Mouse (Mus musculus) layer of hippocampus, adult 11-12 months (tissue): Measurements from ENCODE around the gene Map4k4.

ENCODE experiments used
- DNase-seq: peaks from one replicate; pipeline ENCODE4 v3.0.0; 2022; ENCODE audit warnings: low spot score

The Map4k4 gene

DNA sequence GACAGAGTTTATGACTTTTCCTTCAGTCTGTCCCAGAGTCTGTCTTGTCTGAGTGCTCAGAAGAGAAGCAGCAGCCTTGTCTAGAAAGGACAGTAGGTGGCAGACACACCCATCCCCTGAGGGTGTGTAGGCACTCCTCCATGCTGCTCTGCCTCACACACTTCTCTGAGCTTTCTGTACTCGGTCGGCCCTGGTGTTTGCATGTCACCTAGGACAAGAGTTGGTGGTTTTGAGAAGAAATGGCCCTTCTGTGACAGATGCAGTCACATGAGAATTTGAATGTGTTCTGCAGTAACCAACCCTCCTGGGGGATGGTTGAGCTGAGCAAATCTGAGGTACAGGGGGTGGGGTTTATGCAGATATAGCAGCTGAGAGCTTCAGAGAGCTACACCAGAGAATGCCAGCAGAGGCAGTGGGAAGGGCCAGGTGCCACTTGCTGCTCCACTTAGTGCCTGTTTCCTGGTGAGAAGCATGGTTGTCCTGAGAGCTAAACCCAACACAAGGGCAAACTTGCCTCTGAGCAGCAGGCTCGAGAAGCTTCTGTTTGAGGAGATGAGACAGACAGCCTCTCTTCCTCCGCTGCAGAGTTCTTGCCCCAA lies 101.5 kb downstream of the Map4k4 start:
- no peak for DNase-seq

DNA sequence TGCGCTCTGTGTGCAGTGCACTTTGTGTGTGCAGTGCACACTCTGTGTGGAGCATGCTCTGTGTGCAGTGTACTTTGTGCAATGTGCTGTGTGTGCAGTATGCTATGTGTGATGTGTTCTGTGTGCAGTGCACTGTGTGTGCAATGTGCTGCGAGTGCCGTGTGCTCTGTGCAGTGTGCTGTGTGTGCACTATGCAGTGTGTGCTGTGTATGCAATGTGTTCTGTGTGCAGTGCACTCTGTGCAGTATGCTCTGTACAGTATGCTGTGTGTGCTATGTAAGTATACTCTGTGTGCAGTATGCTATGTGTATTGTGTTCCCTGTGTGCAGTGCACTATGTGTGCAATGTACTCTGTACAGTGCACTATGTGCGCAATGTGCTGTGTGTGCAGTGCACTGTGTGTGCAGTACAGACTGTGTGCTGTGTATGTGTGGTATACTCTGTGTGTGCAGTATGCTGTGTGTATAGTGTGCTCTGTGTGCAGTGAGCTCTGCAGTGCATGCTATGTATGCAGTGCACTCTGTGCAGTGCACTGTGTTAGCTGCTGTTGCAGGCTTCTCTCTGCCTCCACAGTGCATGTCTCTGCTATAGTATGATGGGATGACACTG lies 105.4 kb downstream of the Map4k4 start:
- DNase-seq, result no peak

GRCm38 (mm10) chr1:40007962-40008471 lies 107.3 kb downstream of the Map4k4 start:
- no peak for DNase-seq

DNA sequence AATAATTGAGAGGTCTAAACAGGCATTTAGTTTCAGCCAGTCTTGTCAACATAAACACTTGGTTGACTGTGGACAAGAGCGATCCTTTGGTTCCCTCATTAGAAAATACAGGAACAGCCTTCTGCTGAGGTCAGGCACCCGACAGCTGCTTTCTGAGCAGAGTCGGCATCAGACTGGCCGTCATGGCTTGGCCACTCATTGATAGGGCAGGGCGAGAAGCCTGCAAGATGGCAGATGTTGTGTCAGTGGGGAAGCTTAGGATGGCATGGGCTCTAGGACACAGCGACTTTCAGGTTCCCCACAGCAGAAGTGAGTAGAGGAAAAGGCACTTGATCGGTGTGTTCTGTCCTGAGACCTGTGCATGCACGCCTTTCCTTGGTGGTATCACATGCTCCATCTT lies 112.0 kb downstream of the Map4k4 start:
- DNase-seq, result no peak

DNA sequence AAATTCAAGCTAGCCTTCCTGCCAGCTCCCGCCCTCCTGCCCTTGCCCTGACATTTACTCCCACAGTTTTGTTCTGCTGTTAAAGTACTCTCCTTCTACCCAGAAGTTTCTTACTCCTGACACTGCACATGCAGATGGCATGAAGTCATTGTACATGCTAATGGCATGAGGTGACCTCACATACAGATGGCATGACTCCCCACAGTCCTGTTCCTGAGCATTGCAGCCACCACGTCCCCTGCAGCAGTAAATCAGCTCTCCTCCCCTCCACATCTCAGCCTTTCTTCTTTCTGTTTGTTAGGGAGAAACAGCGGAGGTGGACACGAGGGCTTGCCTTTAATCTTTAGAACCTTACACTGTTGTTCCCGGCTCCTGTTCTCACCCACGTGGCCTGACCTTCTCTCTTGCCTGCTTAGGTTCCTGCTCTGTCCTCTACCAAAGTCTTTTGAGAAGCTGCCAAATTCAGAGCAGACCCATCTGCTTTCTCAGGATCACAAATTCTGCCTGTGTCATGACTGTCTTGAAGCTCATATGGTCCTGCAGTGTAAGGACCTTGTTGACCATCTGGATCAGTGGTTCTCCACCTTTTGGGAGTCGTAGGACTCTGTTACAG lies 114.5 kb downstream of the Map4k4 start:
- DNase-seq, result no peak

GRCm38 (mm10) chr1:40021617-40022016 lies 120.9 kb downstream of the Map4k4 start:
- no peak for DNase-seq

- DNase-seq, result no peak
Measured at GRCm38 (mm10) chr1:40022472-40023135, 121.9 kb downstream of the Map4k4 start.

DNA sequence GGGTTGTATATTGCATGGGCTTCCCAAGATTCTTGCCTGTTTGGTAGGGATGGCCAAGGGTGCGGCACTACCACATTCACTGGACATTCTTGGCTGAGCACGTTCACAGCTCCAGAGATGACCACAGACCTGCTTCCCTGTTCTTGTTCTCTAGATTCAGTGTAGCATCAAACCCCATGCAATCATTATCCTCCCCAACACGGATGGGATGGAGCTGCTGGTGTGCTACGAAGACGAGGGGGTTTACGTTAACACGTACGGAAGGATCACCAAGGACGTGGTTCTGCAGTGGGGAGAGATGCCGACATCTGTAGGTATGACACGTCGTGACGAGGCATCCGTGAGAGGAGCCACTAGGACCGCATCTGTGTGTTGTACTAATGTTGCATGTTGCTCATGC lies 122.5 kb downstream of the Map4k4 start:
- no peak for DNase-seq

DNA sequence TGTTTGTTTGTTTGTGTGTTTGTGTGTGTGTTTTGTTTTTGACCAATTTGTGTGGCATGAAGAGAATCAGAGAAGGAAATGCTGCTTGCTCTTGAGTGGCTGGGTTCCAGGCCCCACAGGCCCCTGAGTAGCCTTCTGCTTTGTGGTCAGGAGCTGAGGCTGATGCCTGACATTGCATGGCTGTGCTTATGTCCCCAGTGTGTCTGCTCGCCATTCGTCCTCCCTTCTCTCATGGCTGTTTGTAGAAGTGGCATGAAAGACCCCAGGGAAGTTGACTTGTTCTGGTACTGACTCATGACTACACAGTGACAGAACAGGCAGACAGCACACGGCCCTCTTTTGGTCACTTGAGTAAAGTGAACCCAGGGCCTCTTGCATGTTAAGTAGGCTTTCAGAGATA lies 123.0 kb downstream of the Map4k4 start:
- no peak for DNase-seq

DNA sequence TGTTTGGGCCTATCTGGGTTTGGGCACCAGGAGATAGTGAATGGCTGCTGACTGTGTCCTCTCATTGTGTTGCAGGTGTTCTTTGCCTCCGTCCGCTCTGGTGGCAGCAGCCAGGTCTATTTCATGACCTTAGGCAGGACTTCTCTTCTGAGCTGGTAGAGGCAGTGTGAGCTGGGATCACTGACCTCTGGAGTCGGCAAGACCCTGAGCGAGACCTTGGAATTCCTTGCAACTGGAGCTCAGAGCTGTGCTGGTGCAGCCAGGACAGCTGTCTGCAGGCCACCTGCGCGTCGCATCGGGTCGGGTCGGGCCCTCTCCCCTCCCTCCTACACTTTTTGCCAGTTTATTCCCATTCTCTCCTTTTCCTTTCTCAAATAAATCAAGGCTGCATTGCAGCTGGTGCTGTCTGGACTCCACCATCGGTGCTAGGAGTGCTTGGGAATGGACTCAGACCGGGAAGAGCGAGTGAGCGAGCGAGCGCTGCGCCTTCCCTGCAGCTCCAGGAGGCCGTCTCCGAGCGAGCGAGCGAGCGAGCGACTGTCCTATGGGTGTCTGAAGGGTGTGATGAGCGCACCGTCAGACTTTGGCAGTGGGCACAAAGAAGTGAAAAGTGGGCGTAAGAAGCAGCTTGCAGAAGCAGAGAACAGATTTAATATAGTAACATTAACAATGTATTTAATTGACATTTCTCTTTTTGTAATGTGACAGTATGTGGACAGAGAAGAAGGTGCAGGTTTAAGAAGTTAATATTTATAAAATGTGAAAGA lies 124.0 kb downstream of the Map4k4 start:
- DNase-seq, result no peak

GRCm38 (mm10) chr1:40025416-40025815 lies 124.7 kb downstream of the Map4k4 start:
- DNase-seq, result no peak

DNA sequence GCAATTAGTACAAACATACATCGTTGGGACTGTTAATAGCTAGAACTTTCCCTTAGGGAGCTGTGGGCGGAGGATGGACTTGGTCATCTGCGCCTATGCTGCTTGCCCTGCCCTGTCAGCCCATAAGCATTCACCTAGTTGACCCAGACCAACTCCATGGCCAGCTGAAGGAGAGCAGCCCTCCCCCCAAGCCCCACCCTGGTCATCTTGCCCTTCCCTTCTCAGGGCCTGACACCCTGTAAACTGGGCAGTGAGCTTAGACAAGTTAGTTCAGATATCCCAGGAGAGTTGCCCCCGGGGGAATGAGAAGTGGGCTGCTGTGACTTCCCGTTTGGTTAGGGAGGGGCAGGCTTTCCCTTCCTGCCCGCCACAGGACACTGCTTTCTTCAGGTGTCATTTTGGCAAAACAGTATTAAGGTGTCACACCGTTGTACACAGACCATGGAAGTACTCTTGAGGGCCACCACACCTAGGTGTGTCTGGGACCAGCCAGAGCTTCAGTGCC lies 126.5 kb downstream of the Map4k4 start:
- no peak for DNase-seq

GRCm38 (mm10) chr1:40028207-40028998 lies 127.7 kb downstream of the Map4k4 start:
- DNase-seq, result no peak

GRCm38 (mm10) chr1:40029597-40029996 lies 128.9 kb downstream of the Map4k4 start:
- no peak for DNase-seq

DNA sequence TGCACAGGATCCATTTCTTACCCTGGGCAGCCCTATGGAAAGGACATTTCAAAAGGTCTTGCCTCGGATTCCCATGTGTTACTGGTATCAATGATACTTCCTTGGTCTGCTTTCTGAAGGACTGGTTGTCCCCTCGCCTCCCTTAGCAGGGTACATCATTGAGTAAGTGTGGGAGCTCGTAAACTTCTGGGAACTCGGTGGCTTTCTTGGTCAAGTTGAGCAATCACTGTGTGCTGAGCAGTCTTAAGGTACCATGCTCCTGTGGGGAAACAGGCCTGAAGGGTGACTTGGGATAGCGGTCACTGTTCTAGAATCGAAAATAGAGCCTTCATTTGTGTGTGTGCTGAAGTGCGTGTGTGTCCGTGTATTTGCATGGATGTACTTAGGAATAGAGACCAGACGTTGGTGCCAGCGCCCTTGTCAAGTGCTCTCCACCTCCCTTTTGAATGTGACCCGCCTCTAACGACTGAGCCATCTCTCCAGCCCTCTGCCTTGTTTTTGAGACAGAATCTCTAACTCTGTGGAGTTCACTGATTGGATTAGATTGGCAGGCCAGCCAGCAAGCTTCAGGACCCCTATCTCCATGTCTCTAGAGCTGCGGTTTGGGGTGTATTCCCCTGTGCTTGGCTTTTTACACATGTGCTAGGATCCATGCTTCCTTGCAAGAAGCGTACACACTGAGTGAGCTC lies 129.7 kb downstream of the Map4k4 start:
- DNase-seq, result no peak

DNA sequence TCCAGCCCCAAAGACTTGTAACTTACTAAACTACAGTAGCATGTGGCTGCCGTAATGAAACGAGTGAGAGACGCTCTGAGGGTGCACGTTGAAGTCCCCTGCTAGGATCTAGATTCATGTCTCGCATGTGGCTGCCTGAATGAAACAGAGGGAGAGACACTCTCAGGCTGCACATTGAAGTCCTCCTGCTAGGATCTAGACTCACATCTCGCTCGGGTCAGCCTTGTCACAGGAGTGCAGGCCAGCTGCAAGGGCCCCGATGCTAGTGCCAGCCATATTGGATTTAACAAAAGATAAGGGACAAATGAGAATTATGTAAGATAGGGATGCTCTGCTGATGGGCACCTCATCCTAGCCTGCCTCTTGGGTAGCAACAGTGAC lies 130.3 kb downstream of the Map4k4 start:
- DNase-seq, result no peak

- no peak for DNase-seq
Measured at GRCm38 (mm10) chr1:40031626-40032025, 130.9 kb downstream of the Map4k4 start.

DNA sequence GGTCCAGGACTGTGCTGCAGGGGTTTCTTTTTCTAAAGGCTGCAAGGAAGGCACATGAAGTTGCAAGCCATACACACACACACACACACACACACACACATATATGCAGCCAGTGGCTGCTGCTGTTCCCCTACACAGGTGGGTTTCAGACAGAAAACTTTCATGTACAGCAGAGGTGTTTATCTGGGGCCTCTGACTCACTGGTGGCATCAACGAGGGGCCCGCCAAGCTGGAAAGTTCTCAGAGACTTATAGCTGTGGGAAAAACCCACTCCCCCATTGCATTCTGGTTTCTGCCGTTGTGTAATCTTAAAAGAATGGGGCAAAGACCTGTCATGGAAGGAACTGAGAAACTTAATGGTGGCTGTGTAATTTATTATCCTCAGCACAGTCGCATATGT lies 132.6 kb downstream of the Map4k4 start:
- no peak for DNase-seq

DNA sequence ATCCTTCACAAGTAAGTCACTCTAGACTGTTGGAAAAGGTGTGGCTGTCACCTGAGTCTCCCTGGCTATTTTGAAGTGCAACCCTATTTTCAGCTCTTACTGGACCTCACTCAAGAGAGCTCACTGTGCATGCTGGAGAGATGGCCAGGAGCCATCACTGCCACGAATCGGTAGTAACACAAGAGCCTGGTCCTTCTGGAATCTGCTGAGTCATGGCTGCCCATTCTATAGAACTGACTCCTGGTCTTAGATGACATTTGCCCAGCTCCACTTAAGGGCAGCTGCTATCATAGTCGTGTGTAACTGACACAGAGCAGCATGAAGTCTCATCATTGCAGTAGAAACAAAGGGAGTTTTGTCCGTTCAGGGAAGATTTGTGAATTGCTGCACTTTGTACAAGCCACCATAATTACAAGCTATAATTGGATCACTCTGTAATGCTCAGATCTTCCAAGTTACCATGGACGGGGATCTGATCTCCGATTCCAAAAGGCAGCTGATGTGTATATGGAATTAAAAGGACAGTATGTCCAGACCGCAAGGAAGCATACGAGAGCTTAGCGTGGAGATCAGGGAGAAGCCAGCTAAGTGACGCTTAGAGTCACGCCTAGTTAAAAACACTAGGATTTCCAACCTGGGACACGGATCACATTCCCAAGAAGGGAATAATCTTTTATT lies 133.2 kb downstream of the Map4k4 start:
- DNase-seq, result no peak

GRCm38 (mm10) chr1:40037831-40038230 lies 137.1 kb downstream of the Map4k4 start:
- no peak for DNase-seq
